Mouse (Mus musculus): ENCODE measurements around the gene Zdhhc14. TPM values are rescaled to one million over a fixed set of nuclear protein-coding genes. Genes with fewer than 3 reads are reported as not detected.

Zdhhc14 gene
- polyA plus RNA-seq, 1 experiment from 2014 or later, result 2.2 TPM

DNA sequence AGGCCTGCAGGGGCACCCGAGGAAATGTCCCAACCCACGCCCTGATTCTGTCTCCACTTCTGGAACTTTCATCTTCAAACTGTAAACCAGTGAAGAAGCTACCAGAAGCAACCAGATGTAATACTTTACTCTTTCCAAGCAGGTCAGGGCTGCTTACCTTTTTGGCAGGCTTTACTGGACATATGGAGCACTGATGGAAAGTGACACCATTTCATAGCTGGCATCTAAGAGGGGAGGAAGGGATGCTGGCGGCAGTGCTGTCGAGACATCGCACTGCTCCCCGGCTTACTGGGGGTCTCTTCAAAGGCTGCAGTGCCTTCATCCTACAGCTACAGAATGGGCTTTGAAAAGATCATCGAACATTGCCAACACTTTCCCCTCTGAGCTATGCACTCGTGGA lies 5.3 kb downstream of the Zdhhc14 start:
- Histone ChIP-seq H3K27ac (replicated peaks) (no peak overlapping the region), H3K4me1 (replicated peaks; ENCODE audit: control insufficient read depth, insufficient read depth) (no peaks in the 10 kb centered on the region), H3K9me3 (ENCODE audit: control insufficient read depth, low read length) (no peaks in the 10 kb centered on the region), H3K9ac (ENCODE audit: low read length) (no peak overlapping the region), H3K27me3 (ENCODE audit: control insufficient read depth, insufficient read depth, low read length) (no peaks in the 10 kb centered on the region), H3K4me3 (ENCODE audit: low read depth, low read length) (no peak overlapping the region), H3K4me2 (replicated peaks; ENCODE audit: low read depth) (no peak overlapping the region), H3K36me3 (ENCODE audit: control insufficient read depth, insufficient read depth, low read length) (no peaks in the 10 kb centered on the region)
- no peak for TF ChIP-seq CTCF (IDR thresholded peaks at IDR 0.05; ENCODE audit: low read depth)
- no peak for TF ChIP-seq EP300 (optimal IDR thresholded peaks at IDR 0.05)
- no peak for DNase-seq (ENCODE audit: low spot score)
- WGBS, result 86% methylated on average over 8 of the region's 8 CpGs
- ATAC-seq (ENCODE audit: low FRiP score, low TSS enrichment), result no peak

DNA sequence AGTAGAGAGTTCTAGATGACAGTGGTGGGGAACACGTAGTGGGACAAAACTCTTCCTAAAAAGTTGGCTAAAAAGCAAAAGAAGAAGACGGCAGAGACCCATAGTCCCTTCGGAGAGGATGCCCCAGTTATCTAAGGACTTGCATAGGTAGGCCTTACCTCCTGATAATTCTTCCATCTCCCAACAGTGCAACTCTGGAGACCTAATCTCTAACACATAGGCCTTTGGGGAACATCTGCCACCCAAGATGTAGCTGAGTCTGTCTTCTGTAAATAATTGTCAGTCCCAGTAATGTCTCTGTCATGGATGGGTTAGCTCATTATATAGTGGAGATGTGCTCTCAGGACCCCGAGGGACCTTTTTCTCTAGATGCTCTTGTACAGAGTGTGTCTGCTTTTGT lies 6.6 kb downstream of the Zdhhc14 start:
- 88% methylated on average over 4 of the region's 4 CpGs for WGBS
- Histone ChIP-seq H3K4me1 (replicated peaks; ENCODE audit: control insufficient read depth, insufficient read depth) (no peaks in the 10 kb centered on the region), H3K4me2 (replicated peaks; ENCODE audit: low read depth) (no peak overlapping the region), H3K36me3 (ENCODE audit: control insufficient read depth, insufficient read depth, low read length) (no peaks in the 10 kb centered on the region), H3K27ac (replicated peaks) (no peak overlapping the region), H3K4me3 (ENCODE audit: low read depth, low read length) (no peak overlapping the region), H3K27me3 (ENCODE audit: control insufficient read depth, insufficient read depth, low read length) (no peaks in the 10 kb centered on the region), H3K9me3 (ENCODE audit: control insufficient read depth, low read length) (no peaks in the 10 kb centered on the region), H3K9ac (ENCODE audit: low read length) (no peak overlapping the region)
- TF ChIP-seq CTCF (IDR thresholded peaks at IDR 0.05; ENCODE audit: low read depth), result no peak
- no peak for TF ChIP-seq EP300 (optimal IDR thresholded peaks at IDR 0.05)
- ATAC-seq (ENCODE audit: low FRiP score, low TSS enrichment) (no peak), DNase-seq (ENCODE audit: low spot score) (no peak)

DNA sequence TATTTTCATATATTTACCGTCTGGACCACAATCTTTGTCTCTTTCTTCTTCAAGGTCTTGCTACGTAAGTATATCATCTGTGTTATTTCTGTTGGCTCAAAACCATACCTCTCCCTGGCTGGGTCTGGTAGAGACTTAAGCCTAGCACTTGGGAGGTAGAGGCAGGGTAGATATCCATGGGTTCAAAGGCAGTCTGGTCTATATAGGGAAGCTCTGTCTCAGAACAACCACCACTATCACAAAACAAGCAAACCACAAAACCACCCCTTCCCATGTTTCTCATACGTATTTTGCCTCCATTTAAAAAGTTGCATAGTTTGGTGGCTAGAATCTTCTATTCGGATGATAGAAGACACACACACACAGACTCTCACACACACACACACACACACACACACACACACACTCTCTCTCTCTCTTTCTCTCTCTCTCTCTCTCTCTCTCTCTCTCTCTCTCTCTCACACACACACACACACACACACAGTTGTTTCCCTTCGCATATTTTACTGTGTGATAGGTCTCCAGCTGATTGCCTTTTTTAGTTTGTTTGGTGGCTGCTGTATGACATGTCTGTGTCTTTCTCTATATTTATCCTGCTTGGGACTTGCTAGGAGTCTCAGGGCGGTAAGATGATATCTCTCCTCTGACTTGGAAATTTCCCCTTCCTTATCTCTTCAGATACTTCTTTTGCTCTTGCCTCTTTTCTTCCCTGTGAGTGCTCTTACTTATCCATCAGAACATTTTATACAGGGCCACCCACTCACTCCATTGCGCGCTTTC lies 11.8 kb downstream of the Zdhhc14 start:
- Histone ChIP-seq H3K4me1 (replicated peaks; ENCODE audit: control insufficient read depth, insufficient read depth) (no peaks in the 10 kb centered on the region), H3K9me3 (ENCODE audit: control insufficient read depth, low read length) (no peaks in the 10 kb centered on the region), H3K27ac (replicated peaks) (no peak overlapping the region), H3K4me3 (ENCODE audit: low read depth, low read length) (no peak overlapping the region), H3K36me3 (ENCODE audit: control insufficient read depth, insufficient read depth, low read length) (no peaks in the 10 kb centered on the region), H3K9ac (ENCODE audit: low read length) (no peak overlapping the region), H3K27me3 (ENCODE audit: control insufficient read depth, insufficient read depth, low read length) (no peaks in the 10 kb centered on the region), H3K4me2 (replicated peaks; ENCODE audit: low read depth) (no peak overlapping the region)
- 82% methylated on average over 8 of the region's 8 CpGs for WGBS
- ATAC-seq (ENCODE audit: low FRiP score, low TSS enrichment) (no peak), DNase-seq (ENCODE audit: low spot score) (no peak)
- no peak for TF ChIP-seq CTCF (IDR thresholded peaks at IDR 0.05; ENCODE audit: low read depth)

DNA sequence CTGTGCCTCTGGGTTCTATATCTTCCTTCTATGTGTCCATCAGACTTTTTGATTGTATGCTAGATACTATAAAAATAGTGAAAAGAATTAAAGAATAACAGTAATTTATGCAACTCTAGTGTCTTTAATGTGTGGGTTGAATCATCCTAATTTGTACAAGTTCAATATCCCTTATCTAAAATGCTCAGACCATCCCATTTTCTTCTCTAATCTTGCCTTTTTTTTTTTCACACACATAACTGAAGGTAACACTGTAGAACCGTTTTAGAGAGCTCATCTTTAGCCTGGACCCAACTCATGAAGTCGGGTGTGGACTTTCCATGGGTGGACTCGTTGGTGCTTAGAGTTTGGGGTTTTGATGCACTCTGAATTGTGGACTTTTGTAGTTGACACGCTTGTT lies 12.6 kb downstream of the Zdhhc14 start:
- DNase-seq (ENCODE audit: low spot score) (no peak), ATAC-seq (ENCODE audit: low FRiP score, low TSS enrichment) (no peak)
- Histone ChIP-seq H3K27ac (replicated peaks) (no peak overlapping the region), H3K9me3 (ENCODE audit: control insufficient read depth, low read length) (no peaks in the 10 kb centered on the region), H3K9ac (ENCODE audit: low read length) (no peak overlapping the region), H3K4me2 (replicated peaks; ENCODE audit: low read depth) (no peak overlapping the region), H3K4me3 (ENCODE audit: low read depth, low read length) (no peak overlapping the region), H3K4me1 (replicated peaks; ENCODE audit: control insufficient read depth, insufficient read depth) (no peaks in the 10 kb centered on the region), H3K27me3 (ENCODE audit: control insufficient read depth, insufficient read depth, low read length) (no peaks in the 10 kb centered on the region), H3K36me3 (ENCODE audit: control insufficient read depth, insufficient read depth, low read length) (no peaks in the 10 kb centered on the region)
- TF ChIP-seq EP300 (optimal IDR thresholded peaks at IDR 0.05) (no peak), CTCF (IDR thresholded peaks at IDR 0.05; ENCODE audit: low read depth) (no peak)
- 82% methylated on average over 4 of the region's 4 CpGs for WGBS

DNA sequence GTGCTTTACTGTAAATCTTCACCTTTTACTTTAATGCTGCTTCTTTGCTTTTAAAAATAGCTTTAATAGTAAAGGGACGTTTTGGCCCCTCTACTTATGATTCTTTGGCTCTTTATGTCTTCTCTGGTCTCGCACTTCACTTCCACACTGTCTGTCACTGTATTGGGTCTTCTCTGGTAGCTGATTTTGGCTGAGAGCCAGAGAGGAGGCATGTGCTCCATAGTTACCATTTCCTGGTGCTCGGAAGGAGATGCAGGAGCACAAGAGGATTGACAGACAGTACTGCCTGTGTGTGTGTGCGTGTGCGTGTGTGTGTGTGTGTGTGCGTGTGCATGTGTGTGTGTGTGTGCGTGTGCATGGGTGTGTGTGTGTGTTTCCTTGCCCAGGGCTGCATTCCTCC lies 14.2 kb downstream of the Zdhhc14 start:
- WGBS, result 45% methylated on average over 7 of the region's 7 CpGs
- no peak for DNase-seq (ENCODE audit: low spot score)

DNA sequence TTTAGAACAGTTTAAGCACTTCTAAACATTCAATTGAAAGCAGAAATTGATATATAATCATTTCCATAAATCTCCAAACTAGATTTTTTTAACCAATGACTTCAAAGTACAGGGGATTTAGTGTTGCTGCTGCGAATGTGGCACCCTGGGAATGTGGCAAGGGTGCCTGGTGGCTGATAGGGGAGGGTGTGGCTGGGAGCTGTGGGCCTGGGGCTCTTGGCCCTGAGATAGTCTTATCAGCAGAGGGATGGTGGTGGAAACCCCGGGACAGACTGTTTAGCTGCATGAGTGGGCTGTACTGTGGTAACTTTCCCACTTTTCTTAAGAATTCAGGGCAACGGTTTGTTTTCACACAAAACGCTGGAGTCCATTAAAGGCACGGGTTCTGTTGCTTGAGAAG lies 14.6 kb downstream of the Zdhhc14 start:
- Histone ChIP-seq H3K27ac (replicated peaks) (no peak overlapping the region), H3K4me2 (replicated peaks; ENCODE audit: low read depth) (no peak overlapping the region), H3K9me3 (ENCODE audit: control insufficient read depth, low read length) (no peaks in the 10 kb centered on the region), H3K4me3 (ENCODE audit: low read depth, low read length) (no peak overlapping the region), H3K4me1 (replicated peaks; ENCODE audit: control insufficient read depth, insufficient read depth) (no peaks in the 10 kb centered on the region), H3K27me3 (ENCODE audit: control insufficient read depth, insufficient read depth, low read length) (no peaks in the 10 kb centered on the region), H3K36me3 (ENCODE audit: control insufficient read depth, insufficient read depth, low read length) (no peaks in the 10 kb centered on the region), H3K9ac (ENCODE audit: low read length) (no peak overlapping the region)
- TF ChIP-seq EP300 (optimal IDR thresholded peaks at IDR 0.05) (no peak), CTCF (IDR thresholded peaks at IDR 0.05; ENCODE audit: low read depth) (no peak)
- DNase-seq (ENCODE audit: low spot score), result no peak
- no peak for ATAC-seq (ENCODE audit: low FRiP score, low TSS enrichment)
- 59% methylated on average over 5 of the region's 5 CpGs for WGBS

More for the DNA sequence above, 14.2 kb downstream of the Zdhhc14 start:
- no peak overlapping the region for H3K4me2 ChIP-seq (replicated peaks; ENCODE audit: low read depth)
- no peak overlapping the region for H3K4me3 ChIP-seq (ENCODE audit: low read depth, low read length)
- H3K9ac ChIP-seq (ENCODE audit: low read length), result no peak overlapping the region
- H3K27me3 ChIP-seq (ENCODE audit: control insufficient read depth, insufficient read depth, low read length), result no peaks in the 10 kb centered on the region
- H3K4me1 ChIP-seq (replicated peaks; ENCODE audit: control insufficient read depth, insufficient read depth), result no peaks in the 10 kb centered on the region
- TF ChIP-seq EP300 (optimal IDR thresholded peaks at IDR 0.05) (no peak), CTCF (IDR thresholded peaks at IDR 0.05; ENCODE audit: low read depth) (no peak)
- H3K36me3 ChIP-seq (ENCODE audit: control insufficient read depth, insufficient read depth, low read length), result no peaks in the 10 kb centered on the region
- ATAC-seq (ENCODE audit: low FRiP score, low TSS enrichment), result no peak
- no peaks in the 10 kb centered on the region for H3K9me3 ChIP-seq (ENCODE audit: control insufficient read depth, low read length)
- no peak overlapping the region for H3K27ac ChIP-seq (replicated peaks)
